Mouse (Mus musculus) embryonic fibroblast, embryonic 13.5 days (primary cell): ENCODE results near the gene Irs1.

Experiments
- CTCF ChIP-seq: IDR thresholded peaks from 2 replicates; pipeline ENCODE4 v1.5.1; 2011; ENCODE audit warnings: mild to moderate bottlenecking, control low read depth, low read length, moderate library complexity, borderline replicate concordance; ENCODE audit not compliant: insufficient read depth
- POLR2A ChIP-seq: IDR thresholded peaks from 2 replicates; pipeline ENCODE4 v1.6.1; 2011; ENCODE audit warnings: low read depth, mild to moderate bottlenecking, control low read depth, low read length, moderate library complexity

GRCm38 (mm10) chr1:82245002-82245401, 46.2 kb downstream of the Irs1 start:
- TF ChIP-seq CTCF (no peak), POLR2A (no peak)
